ENCODE assay signal across 11 mouse cellular contexts in genomic region chr4:129035851-129036445, GRCm38 (mm10). TPM values are rescaled to one million over a fixed set of nuclear protein-coding genes. Genes with fewer than 3 reads are reported as not detected.
DNase-seq lines count a peak whose midpoint lies in the region; ATAC-seq and TF ChIP-seq lines count a peak whose summit lies in the region.
"Had no signal": no experiment of that assay in that cellular context is flagged by ENCODE, and none has a peak within 500 bp of the region (broad histone marks: within the 10 kb centered on the region; RNA-seq: fewer than 3 reads in every experiment).

No protein-coding gene starts in this region.

- H3K9me3 ChIP-seq in stomach, postnatal 0 days (ENCODE audit: control insufficient read depth, low read length): no peaks in the 10 kb centered on the region

- no peak overlapping the region for H3K4me3 ChIP-seq in spleen, adult 2 months (ENCODE audit: extremely low read depth, insufficient read depth, insufficient read length)
- H3K4me3 ChIP-seq in bone marrow macrophage, adult 2 months (ENCODE audit: insufficient read depth, low read length): no peak overlapping the region
- no peak overlapping the region for H3K4me3 ChIP-seq in stomach, postnatal 0 days (ENCODE audit: low read depth, low read length)

- H3K9ac ChIP-seq in stomach, postnatal 0 days (ENCODE audit: low read length): no peak overlapping the region

- no peaks in the 10 kb centered on the region for H3K27me3 ChIP-seq in spleen, adult 2 months (ENCODE audit: control insufficient read depth, insufficient read depth, low read length)
- H3K27me3 ChIP-seq in stomach, postnatal 0 days (ENCODE audit: control insufficient read depth, insufficient read depth, low read length): no peaks in the 10 kb centered on the region
- H3K27me3 ChIP-seq: Patski had no signal

- intact Hi-C loops in left cerebral cortex, postnatal 4 days (cut with DNase I): no loop called here

- TF ChIP-seq POLR2A in spleen, adult 2 months (IDR thresholded peaks at IDR 0.05; ENCODE audit: low read depth, low read length): no peak
- TF ChIP-seq POLR2A in bone marrow macrophage, adult 2 months (IDR thresholded peaks at IDR 0.05; ENCODE audit: borderline replicate concordance, low read depth, low read length): no peak

- peak; percentile 81 for DNase-seq in adrenal gland, adult 2 months
- DNase-seq in adrenal gland, postnatal 4 days (ENCODE audit: low spot score in 2 of 2): no peak
- no peak for DNase-seq in spleen, adult 2 months (ENCODE audit: low read depth in 1 of 2, low spot score in 2 of 2)
- DNase-seq in spleen, postnatal 10 days (ENCODE audit: low spot score in 2 of 2): no peak
- no peak for DNase-seq in stomach, postnatal 0 days (ENCODE audit: low spot score)
- no peak for DNase-seq in cerebellum, adult 18-20 months
- DNase-seq in left cerebral cortex, postnatal 4 days: no peak
- DNase-seq: right cerebral cortex, adult 18-20 months had no signal

- ATAC-seq in stomach, postnatal 0 days (ENCODE audit: low FRiP score, low TSS enrichment): peak; percentile 48
- ATAC-seq: hindbrain, embryonic 16.5 days had no signal

- TF ChIP-seq EP300 in stomach, postnatal 0 days (optimal IDR thresholded peaks at IDR 0.05): no peak

- H3K27ac ChIP-seq in spleen, adult 2 months (ENCODE audit: insufficient read depth, low read length): peak overlapping the region; percentile 83
- H3K27ac ChIP-seq in bone marrow macrophage, adult 2 months (ENCODE audit: insufficient read depth, low read depth, low read length): peak overlapping the region; percentile 35
- peak overlapping the region; percentile 61 for H3K27ac ChIP-seq in stomach, postnatal 0 days (replicated peaks)

- H3K4me2 ChIP-seq in stomach, postnatal 0 days (replicated peaks; ENCODE audit: low read depth): no peak overlapping the region

- H3K4me1 ChIP-seq in spleen, adult 2 months (ENCODE audit: control insufficient read depth, insufficient read depth, insufficient read length): peaks cover 40% of the 10 kb centered on the region; the same call in 1 of the 2 replicates
- peaks cover 50% of the 10 kb centered on the region for H3K4me1 ChIP-seq in bone marrow macrophage, adult 2 months (ENCODE audit: control insufficient read depth, insufficient read depth, low read length)
- H3K4me1 ChIP-seq in stomach, postnatal 0 days (replicated peaks; ENCODE audit: control insufficient read depth, insufficient read depth): peaks cover 4% of the 10 kb centered on the region; the same call in 1 of the 2 replicates

- no peak for TF ChIP-seq CTCF in spleen, adult 2 months (IDR thresholded peaks at IDR 0.05; ENCODE audit: extremely low read depth, insufficient read depth, insufficient read length, insufficient replicate concordance)
- TF ChIP-seq CTCF in bone marrow macrophage, adult 2 months (IDR thresholded peaks at IDR 0.05; ENCODE audit: low read depth, low read length): no peak
- no peak for TF ChIP-seq CTCF in stomach, postnatal 0 days (IDR thresholded peaks at IDR 0.05; ENCODE audit: low read depth)

- 69% methylated on average over 7 of the region's 7 CpGs for WGBS in spleen, adult 2 months
- 52% methylated on average over 7 of the region's 7 CpGs for WGBS in stomach, postnatal 0 days

- H3K36me3 ChIP-seq in spleen, adult 2 months (ENCODE audit: control insufficient read depth, insufficient read depth, low read length): no peaks in the 10 kb centered on the region
- H3K36me3 ChIP-seq in stomach, postnatal 0 days (ENCODE audit: control insufficient read depth, insufficient read depth, low read length): no peaks in the 10 kb centered on the region

RNA-seq across cellular contexts. Expression of gene Rnf19b, which starts 22.1 kb away (rescaled TPM):
- total RNA-seq in adrenal gland, adult 2 months (2021): 10 to 100 TPM; 33.4 to 39.6 TPM
- 69.1 and 74.7 TPM in 2 replicates for polyA plus RNA-seq in adrenal gland, adult 2 months (2012; rRNA removed)
- total RNA-seq in adrenal gland, postnatal 4 days (2021): 10 to 100 TPM; 23.1 to 24.6 TPM
- 109 and 136 TPM in 2 replicates for polyA plus RNA-seq in spleen, adult 2 months (2012; rRNA removed)
- 91.7 and 94.9 TPM in 2 replicates for polyA plus RNA-seq in bone marrow macrophage, adult 2 months (2012; ENCODE audit: insufficient read depth, insufficient read length, missing spikeins)
- 7.0 and 7.6 TPM in 2 replicates for polyA plus RNA-seq in stomach, postnatal 0 days (2015; fragmentation: Nextera tagmentation; extraction: Ambion mirVana)
- total RNA-seq in left cerebral cortex, postnatal 4 days (2021): 100 to 1,000 TPM in 1 of 2 experiments, 10 to 100 TPM in 1; 97.9 to 102 TPM

RNA-seq across cellular contexts. Expression of gene Ak2, which starts 44.2 kb away (rescaled TPM):
- total RNA-seq in adrenal gland, adult 2 months (2021): 100 to 1,000 TPM; 111 to 154 TPM
- polyA plus RNA-seq in adrenal gland, adult 2 months (2012; rRNA removed): 42.0 and 51.8 TPM in 2 replicates
- 100 to 1,000 TPM; 144 to 163 TPM for total RNA-seq in adrenal gland, postnatal 4 days (2021)
- polyA plus RNA-seq in spleen, adult 2 months (2012; rRNA removed): 32.0 and 32.2 TPM in 2 replicates
- polyA plus RNA-seq in bone marrow macrophage, adult 2 months (2012; ENCODE audit: insufficient read depth, insufficient read length, missing spikeins): 54.5 and 64.3 TPM in 2 replicates
- polyA plus RNA-seq in stomach, postnatal 0 days (2015; fragmentation: Nextera tagmentation; extraction: Ambion mirVana): 137 and 138 TPM in 2 replicates
- 10 to 100 TPM; 33.5 to 33.8 TPM for total RNA-seq in left cerebral cortex, postnatal 4 days (2021)
